Mouse (Mus musculus) liver, postnatal 0 days (tissue): ENCODE measurements around the gene Dmrta2. TPM values are rescaled to one million over a fixed set of nuclear protein-coding genes. Genes with fewer than 3 reads are reported as not detected.

ENCODE experiments used
- ATAC-seq: fragments of 200-750 bp; cut with Nextera tagmentation; 2 replicates; pipeline ENCODE4 v1.8.0; 2017; ENCODE audit warnings: mild to moderate bottlenecking, moderate library complexity
- DNase-seq: peaks from one replicate; pipeline ENCODE4 v3.0.0-alpha.2; 2016
- H3K27ac ChIP-seq: fragments of 300-500 bp; sonication (generic); 2 replicates; pipeline ENCODE4 v1.5.1; 2014; ENCODE audit warnings: antibody characterized with exemption, moderate library complexity, mild to moderate bottlenecking, low read depth
- H3K27me3 ChIP-seq: fragments of 300-500 bp; sonication (generic); 2 replicates; pipeline ENCODE4 v1.6.1; 2014; ENCODE audit warnings: low read length, control low read depth, mixed read lengths; ENCODE audit not compliant: insufficient read depth
- H3K36me3 ChIP-seq: fragments of 300-500 bp; sonication (generic); replicated peaks from 2 replicates; pipeline ENCODE4 v1.6.1; 2014; ENCODE audit warnings: mild to moderate bottlenecking, control low read depth, low read length, moderate library complexity, mixed read lengths; ENCODE audit not compliant: insufficient read depth
- H3K4me1 ChIP-seq: fragments of 300-500 bp; sonication (generic); 2 replicates; pipeline ENCODE4 v1.6.1; 2014; ENCODE audit warnings: antibody characterized with exemption, mild to moderate bottlenecking, control low read depth; ENCODE audit not compliant: insufficient read depth
- H3K4me2 ChIP-seq: fragments of 300-500 bp; sonication (generic); 2 replicates; pipeline ENCODE4 v1.6.1; 2014; ENCODE audit warnings: low read depth, mild to moderate bottlenecking, low read length, moderate library complexity, mixed read lengths
- H3K4me3 ChIP-seq: fragments of 300-500 bp; sonication (generic); 2 replicates; pipeline ENCODE4 v1.5.1; 2014; ENCODE audit warnings: low read depth, low read length
- H3K9ac ChIP-seq: fragments of 300-500 bp; sonication (generic); replicated peaks from 2 replicates; pipeline ENCODE4 v1.6.1; 2014; ENCODE audit warnings: mild to moderate bottlenecking, moderate library complexity
- H3K9me3 ChIP-seq: fragments of 300-500 bp; sonication (generic); 2 replicates; pipeline ENCODE4 v1.6.1; 2016; ENCODE audit warnings: mild to moderate bottlenecking, control low read depth, low read length, mixed read lengths
- CTCF ChIP-seq: sonication (generic); IDR thresholded peaks from 2 replicates; pipeline ENCODE4 v1.5.1; 2016; ENCODE audit warnings: antibody characterized with exemption, low read depth
- EP300 ChIP-seq: IDR thresholded peaks from 2 replicates; pipeline ENCODE4 v1.6.1; 2016; ENCODE audit warnings: antibody characterized with exemption, low read depth, mild to moderate bottlenecking
- WGBS: fragments of 180-500 bp; shearing (Covaris S2); extraction: QIAGEN DNeasy Blood & Tissue Kit; methylation state at CpG from one replicate; pipeline ENCODE4 v1.1.7; 2014; ENCODE audit not compliant: insufficient replicate concordance; 5-methylcytosine and 5-hydroxymethylcytosine counted together
- polyA plus RNA-seq: library from polyadenylated mRNA; unstranded; fragments of >200 nt; fragmentation: Nextera tagmentation; extraction: Ambion mirVana; gene quantifications from 2 replicates; pipeline ENCODE4 v1.2.1, GENCODE M21; 2015

Dmrta2 gene
- polyA plus RNA-seq, 1 experiment from 2014 or later, result not detected

DNA sequence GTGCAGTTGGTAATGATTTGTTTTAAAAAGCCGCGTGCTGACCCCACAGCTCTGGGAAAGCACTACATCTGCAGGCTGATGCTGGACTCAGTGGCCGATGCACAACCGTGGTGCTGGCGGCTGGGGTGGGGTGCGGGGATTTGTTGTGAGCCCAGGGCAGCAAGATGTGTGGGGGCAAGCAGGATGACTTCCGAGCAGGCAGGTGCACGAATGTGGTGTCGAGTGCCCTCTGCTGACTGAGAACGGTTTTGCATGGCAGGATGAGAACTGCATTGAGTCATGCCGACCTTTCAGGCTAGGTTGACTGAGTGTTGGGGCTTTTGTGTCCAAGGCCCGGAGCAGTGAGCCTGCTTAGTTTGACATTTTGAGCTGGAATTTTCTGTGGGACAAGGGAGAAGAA lies 42.4 kb downstream of the Dmrta2 start:
- Histone ChIP-seq H3K4me2 (no peak overlapping the region), H3K4me3 (no peak overlapping the region), H3K27ac (no peak overlapping the region), H3K27me3 (0 out of 2 replicates have a peak, but pooled peaks cover 7% of the 10 kb centered on the region), H3K4me1 (no peaks in the 10 kb centered on the region), H3K36me3 (no peaks in the 10 kb centered on the region), H3K9ac (no peak overlapping the region), H3K9me3 (no peaks in the 10 kb centered on the region)
- ATAC-seq (no peak), DNase-seq (peak; percentile 80)
- TF ChIP-seq EP300, result no peak
- TF ChIP-seq CTCF, result peak; percentile 79
- WGBS, result 14% methylated on average over 12 of the region's 12 CpGs

GRCm38 (mm10) chr4:110021956-110022625 lies 44.2 kb downstream of the Dmrta2 start:
- TF ChIP-seq CTCF, result peak; percentile 91
- TF ChIP-seq EP300, result no peak
- H3K9ac ChIP-seq, result no peak overlapping the region
- no peak overlapping the region for H3K27ac ChIP-seq
- H3K27me3 ChIP-seq, result 0 out of 2 replicates have a peak, but pooled peaks cover 7% of the 10 kb centered on the region
- no peak overlapping the region for H3K4me3 ChIP-seq
- H3K36me3 ChIP-seq, result no peaks in the 10 kb centered on the region
- DNase-seq (peak; percentile 82), ATAC-seq (peak; percentile 55; the same call in 1 of the 2 replicates)
- 17% methylated on average over 25 of the region's 25 CpGs for WGBS
- H3K4me1 ChIP-seq, result no peaks in the 10 kb centered on the region
- no peak overlapping the region for H3K4me2 ChIP-seq
- no peaks in the 10 kb centered on the region for H3K9me3 ChIP-seq

GRCm38 (mm10) chr4:110028461-110029188 lies 50.8 kb downstream of the Dmrta2 start:
- Histone ChIP-seq H3K4me2 (no peak overlapping the region), H3K27me3 (no peaks in the 10 kb centered on the region), H3K4me1 (no peaks in the 10 kb centered on the region), H3K27ac (no peak overlapping the region), H3K9me3 (no peaks in the 10 kb centered on the region), H3K9ac (no peak overlapping the region), H3K36me3 (no peaks in the 10 kb centered on the region), H3K4me3 (no peak overlapping the region)
- WGBS, result 55% methylated on average over 6 of the region's 6 CpGs
- DNase-seq (peak; percentile 4), ATAC-seq (no peak)
- TF ChIP-seq EP300, result no peak
- TF ChIP-seq CTCF, result peak; percentile 77

DNA sequence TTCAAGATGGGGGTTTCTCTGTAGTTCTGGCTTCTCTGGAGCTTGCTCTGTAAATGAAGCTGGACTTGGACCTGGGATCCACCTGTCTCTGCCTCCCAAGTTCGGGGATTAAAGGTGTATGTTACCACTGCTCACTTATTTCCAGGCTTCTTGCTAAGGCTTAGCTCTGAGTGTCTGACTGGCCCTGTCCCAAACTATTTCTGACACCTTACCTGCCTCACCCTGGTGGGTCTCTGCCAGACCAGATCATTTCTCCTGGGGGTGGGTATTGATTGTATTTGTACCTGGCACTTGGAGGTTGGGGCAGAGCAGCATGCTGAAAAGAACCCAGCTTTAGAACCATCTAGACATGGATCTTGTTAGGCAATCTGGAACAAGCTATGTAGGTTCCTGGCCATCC lies 51.6 kb downstream of the Dmrta2 start:
- Histone ChIP-seq H3K4me2 (no peak overlapping the region), H3K4me1 (no peaks in the 10 kb centered on the region), H3K9ac (no peak overlapping the region), H3K9me3 (no peaks in the 10 kb centered on the region), H3K27me3 (no peaks in the 10 kb centered on the region), H3K4me3 (no peak overlapping the region), H3K36me3 (no peaks in the 10 kb centered on the region), H3K27ac (no peak overlapping the region)
- no peak for ATAC-seq
- DNase-seq, result peak; percentile 4
- TF ChIP-seq EP300, result no peak
- no peak for TF ChIP-seq CTCF
- WGBS, result 53% methylated on average over 1 of the region's 1 CpGs
